In the genomic region with DNA sequence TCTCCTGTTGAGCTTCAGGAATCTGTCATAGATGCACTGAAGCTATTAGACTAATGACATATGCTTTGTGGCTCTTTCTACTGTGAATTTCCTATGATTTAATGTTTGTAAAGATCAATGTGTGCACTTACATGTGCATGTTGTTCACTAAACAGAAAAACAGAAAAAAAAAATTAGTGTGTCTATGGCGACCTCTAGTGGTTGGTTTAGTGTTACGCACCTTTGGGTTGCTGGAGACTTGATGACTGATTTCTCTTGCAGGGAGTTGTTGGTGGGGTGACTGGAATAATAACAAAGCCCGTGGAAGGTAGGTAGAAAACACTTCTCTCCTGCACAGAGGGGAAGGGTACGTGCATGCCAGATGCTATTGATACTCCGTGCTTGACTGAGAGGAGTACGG, we compare ENCODE assay signal across 8 mouse cellular contexts.
DNase-seq lines count a peak whose midpoint lies in the region; ATAC-seq and TF ChIP-seq lines count a peak whose summit lies in the region.

No protein-coding gene starts in this region.

- no peaks in the 10 kb centered on the region for H3K4me1 ChIP-seq in kidney, adult 2 months (ENCODE audit: control insufficient read depth, insufficient read depth, low read length)
- H3K4me1 ChIP-seq in kidney, embryonic 14.5 days (ENCODE audit: control insufficient read depth, insufficient read depth, low read length): no peaks in the 10 kb centered on the region

- no peak overlapping the region for H3K4me3 ChIP-seq in kidney, adult 2 months (ENCODE audit: insufficient read depth, low read depth, low read length)
- no peak overlapping the region for H3K4me3 ChIP-seq in kidney, embryonic 14.5 days (ENCODE audit: low read length)

- no peak overlapping the region for H3K27ac ChIP-seq in kidney, adult 2 months (ENCODE audit: insufficient read depth, low read depth, low read length)
- H3K27ac ChIP-seq in kidney, embryonic 14.5 days (ENCODE audit: low read depth, low read length): no peak overlapping the region

- WGBS in kidney, adult 2 months: 40% methylated on average over 6 of the region's 6 CpGs
- WGBS in kidney, embryonic 14.5 days: 40% methylated on average over 6 of the region's 6 CpGs

- no peak for TF ChIP-seq POLR2A in kidney, adult 2 months (IDR thresholded peaks at IDR 0.05; ENCODE audit: low read depth, low read length)

- no peak for ATAC-seq in kidney, embryonic 14.5 days (ENCODE audit: low FRiP score, low TSS enrichment)

- peaks cover 5% of the 10 kb centered on the region for H3K36me3 ChIP-seq in kidney, adult 2 months (ENCODE audit: control insufficient read depth, insufficient read depth, low read length)
- H3K36me3 ChIP-seq in kidney, embryonic 14.5 days (ENCODE audit: control insufficient read depth, insufficient read depth, low read length): peaks cover 9% of the 10 kb centered on the region; the same call in 1 of the 2 replicates

- peak; percentile 33; the same call in 1 of the 2 replicates for TF ChIP-seq CTCF in kidney, adult 2 months (conservative IDR thresholded peaks at IDR 0.05; ENCODE audit: insufficient read depth, insufficient read length, low read depth, low read length)

- no peak overlapping the region for H3K4me2 ChIP-seq in kidney, embryonic 14.5 days (replicated peaks; ENCODE audit: low read depth, low read length)

- no peak overlapping the region for H3K9ac ChIP-seq in kidney, embryonic 14.5 days (ENCODE audit: low read depth, low read length)

- no peaks in the 10 kb centered on the region for H3K9me3 ChIP-seq in kidney, embryonic 14.5 days (ENCODE audit: control insufficient read depth, low read length)

- no peaks in the 10 kb centered on the region for H3K27me3 ChIP-seq in kidney, adult 2 months (replicated peaks; ENCODE audit: control insufficient read depth, insufficient read depth, low read length)
- H3K27me3 ChIP-seq in kidney, embryonic 14.5 days (ENCODE audit: control insufficient read depth, insufficient read depth, low read length): no peaks in the 10 kb centered on the region

- DNase-seq in kidney, adult 2 months: peak; percentile 17
- peak; percentile 62 for DNase-seq in CD4-positive, CD25-positive, alpha-beta regulatory T cell, adult 2 months (ENCODE audit: low read depth, low spot score)
- peak; percentile 54 for DNase-seq in MN1 (ENCODE audit: low spot score)
- DNase-seq in hindlimb bud, embryonic 11.5 days (ENCODE audit: extremely low spot score, low read depth, low spot score): peak; percentile 42
- DNase-seq in layer of hippocampus, postnatal 25 days (ENCODE audit: extremely low spot score in 1 of 2, low spot score in 1 of 2): no peak
- DNase-seq in right cerebral cortex, postnatal 10 days (ENCODE audit: low spot score in 2 of 2): no peak
- no peak for DNase-seq in cerebellum, adult 9-11 months

Comparison
In these comparisons a context has a peak if more than half of its experiments do, and no peak if none do; other contexts are left out.
1. DNase-seq: peak in kidney, adult 2 months (single experiment), CD4-positive, CD25-positive, alpha-beta regulatory T cell, adult 2 months (single experiment), MN1 (single experiment) and hindlimb bud, embryonic 11.5 days (single experiment); none in layer of hippocampus, postnatal 25 days (0 of 2), right cerebral cortex, postnatal 10 days (0 of 2) and cerebellum, adult 9-11 months (single experiment).